Mouse (Mus musculus): ENCODE measurements around the gene Trappc6a.
"Not testable (repeated sequence)": the region's sequence is repeated elsewhere in the genome, so short reads cannot be mapped to it uniquely, and the experiment has no call there.

The Trappc6a gene

GRCm38 (mm10) chr7:19489525-19489924, 18.7 kb upstream of the Trappc6a start:
- peak; percentile 65 for DNase-seq (ENCODE audit: low spot score)

GRCm38 (mm10) chr7:19491731-19492130, 16.5 kb upstream of the Trappc6a start:
- DNase-seq (ENCODE audit: low spot score): peak; percentile 77

GRCm38 (mm10) chr7:19494751-19495474, 13.3 kb upstream of the Trappc6a start:
- no peak for DNase-seq (ENCODE audit: low spot score)

GRCm38 (mm10) chr7:19495521-19496213, 12.5 kb upstream of the Trappc6a start:
- peak; percentile 92 for DNase-seq (ENCODE audit: low spot score)

- DNase-seq (ENCODE audit: low spot score): no peak
Measured at GRCm38 (mm10) chr7:19496214-19496555, 12.0 kb upstream of the Trappc6a start.

GRCm38 (mm10) chr7:19498326-19498725, 9.9 kb upstream of the Trappc6a start:
- no peak for DNase-seq (ENCODE audit: low spot score)

GRCm38 (mm10) chr7:19500420-19501363, 7.5 kb upstream of the Trappc6a start:
- no peak for DNase-seq (ENCODE audit: low spot score)

GRCm38 (mm10) chr7:19501658-19502057, 6.5 kb upstream of the Trappc6a start:
- DNase-seq (ENCODE audit: low spot score): no peak

GRCm38 (mm10) chr7:19503481-19504068, 4.6 kb upstream of the Trappc6a start:
- peak; percentile 58 for DNase-seq (ENCODE audit: low spot score)

GRCm38 (mm10) chr7:19506326-19506725, 1.9 kb upstream of the Trappc6a start:
- no peak for DNase-seq (ENCODE audit: low spot score)

GRCm38 (mm10) chr7:19506969-19507611, 1.1 kb upstream of the Trappc6a start:
- DNase-seq (ENCODE audit: low spot score): peak; percentile 84

GRCm38 (mm10) chr7:19507612-19507981, 598 bp upstream of the Trappc6a start:
- no peak for DNase-seq (ENCODE audit: low spot score)

GRCm38 (mm10) chr7:19508924-19509568, 851 bp downstream of the Trappc6a start:
- DNase-seq (ENCODE audit: low spot score): no peak

GRCm38 (mm10) chr7:19509786-19510185, 1.6 kb downstream of the Trappc6a start:
- DNase-seq (ENCODE audit: low spot score): no peak

- DNase-seq (ENCODE audit: low spot score): not testable (repeated sequence)
Measured at GRCm38 (mm10) chr7:19511934-19512333, 3.7 kb downstream of the Trappc6a start.

GRCm38 (mm10) chr7:19512353-19512752, 4.2 kb downstream of the Trappc6a start:
- DNase-seq (ENCODE audit: low spot score): no peak

- peak; percentile 66 for DNase-seq (ENCODE audit: low spot score)
Measured at GRCm38 (mm10) chr7:19517652-19518365, 9.6 kb downstream of the Trappc6a start, which contains the start of gene Nkpd1. Gene Nkpd1 (plus strand): TSS chr7:19517838.

- DNase-seq (ENCODE audit: low spot score): no peak
Measured at GRCm38 (mm10) chr7:19520032-19520431, 11.8 kb downstream of the Trappc6a start.

GRCm38 (mm10) chr7:19523017-19523756, 15.0 kb downstream of the Trappc6a start:
- no peak for DNase-seq (ENCODE audit: low spot score)

Data from testis, postnatal 10 days (tissue).